ENCODE assay signal across 7 mouse cellular contexts in the genomic region with DNA sequence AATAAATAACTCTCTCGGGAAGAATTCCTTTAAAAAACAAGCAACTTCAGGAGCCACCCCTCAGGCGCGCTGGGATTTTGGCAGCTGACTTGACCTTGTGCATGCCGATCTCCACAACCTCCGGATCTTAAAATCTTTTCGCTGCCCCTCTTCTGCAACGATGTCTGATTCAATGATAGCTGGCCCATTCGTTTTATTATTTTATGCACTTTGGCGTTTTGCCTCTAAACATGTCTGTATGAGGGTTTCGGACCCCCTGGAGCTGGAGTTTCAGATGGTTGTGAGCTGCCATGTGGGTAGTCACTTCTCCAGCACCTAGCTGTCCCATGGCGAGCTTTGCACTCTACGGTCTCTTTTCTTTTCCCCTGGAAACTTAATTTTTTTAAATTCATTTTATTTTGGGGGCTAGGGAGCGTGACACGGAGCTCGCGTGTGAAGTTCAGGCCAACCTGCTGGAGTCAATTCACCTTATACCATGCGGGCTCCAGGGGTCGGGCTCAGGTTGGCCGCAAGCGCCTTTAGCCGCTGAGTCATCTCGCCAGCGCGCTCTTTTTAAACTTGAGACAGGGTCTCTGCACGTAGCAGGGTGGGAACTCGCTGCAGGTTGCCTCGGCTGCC. TPM values are rescaled to one million over a fixed set of nuclear protein-coding genes. Genes with fewer than 3 reads are reported as not detected.
DNase-seq lines count a peak whose midpoint lies in the region; ATAC-seq lines count a peak whose summit lies in the region.

No protein-coding gene starts in this region.

- H3K27ac ChIP-seq in embryonic facial prominence, embryonic 14.5 days (replicated peaks; ENCODE audit: low read depth, low read length) = peak overlapping the region; percentile 87
- H3K27ac ChIP-seq in hindbrain, embryonic 14.5 days = peak overlapping the region; percentile 95
- H3K27ac ChIP-seq in liver, embryonic 13.5 days = peak overlapping the region; percentile 97
- peak overlapping the region; percentile 97 for H3K27ac ChIP-seq in stomach, embryonic 16.5 days (ENCODE audit: low read length)

- no peaks in the 10 kb centered on the region for H3K36me3 ChIP-seq in embryonic facial prominence, embryonic 14.5 days (ENCODE audit: control insufficient read depth, insufficient read depth, low read length)
- H3K36me3 ChIP-seq in hindbrain, embryonic 14.5 days (replicated peaks; ENCODE audit: control insufficient read depth, insufficient read depth) = peaks cover 1% of the 10 kb centered on the region; the same call in 1 of the 2 replicates
- peaks cover 1% of the 10 kb centered on the region for H3K36me3 ChIP-seq in liver, embryonic 13.5 days
- no peaks in the 10 kb centered on the region for H3K36me3 ChIP-seq in stomach, embryonic 16.5 days (ENCODE audit: control insufficient read depth, insufficient read depth, low read length)

- peak; percentile 7 for DNase-seq in thymus, postnatal 0 days (ENCODE audit: low spot score)
- no peak for DNase-seq in thymus, postnatal 25 days
- peak; percentile 25 for DNase-seq in embryonic facial prominence, embryonic 14.5 days (ENCODE audit: low spot score)
- no peak for DNase-seq in hindbrain, embryonic 14.5 days (ENCODE audit: low spot score)
- DNase-seq in liver, embryonic 13.5 days = no peak
- DNase-seq in B cell, adult 2 months = no peak

- H3K27me3 ChIP-seq in embryonic facial prominence, embryonic 14.5 days (replicated peaks; ENCODE audit: control insufficient read depth, insufficient read depth, low read length) = no peaks in the 10 kb centered on the region
- H3K27me3 ChIP-seq in hindbrain, embryonic 14.5 days (ENCODE audit: control insufficient read depth, insufficient read depth, low read length) = no peaks in the 10 kb centered on the region
- no peaks in the 10 kb centered on the region for H3K27me3 ChIP-seq in liver, embryonic 13.5 days
- no peaks in the 10 kb centered on the region for H3K27me3 ChIP-seq in stomach, embryonic 16.5 days (ENCODE audit: control insufficient read depth, insufficient read depth, low read length)

- ATAC-seq in embryonic facial prominence, embryonic 14.5 days (ENCODE audit: low read depth) = peak; percentile 42; the same call in 1 of the 2 replicates
- ATAC-seq in hindbrain, embryonic 14.5 days (ENCODE audit: low FRiP score) = peak; percentile 76
- ATAC-seq in liver, embryonic 13.5 days (ENCODE audit: low read depth) = peak; percentile 30
- ATAC-seq in stomach, embryonic 16.5 days (ENCODE audit: insufficient read depth, low FRiP score) = peak; percentile 18; the same call in 1 of the 2 replicates

- H3K4me1 ChIP-seq in embryonic facial prominence, embryonic 14.5 days (ENCODE audit: control insufficient read depth, insufficient read depth, low read length) = peaks cover 5% of the 10 kb centered on the region; the same call in 1 of the 2 replicates
- peaks cover 18% of the 10 kb centered on the region for H3K4me1 ChIP-seq in hindbrain, embryonic 14.5 days (replicated peaks; ENCODE audit: control insufficient read depth, insufficient read depth, low read length)
- peaks cover 55% of the 10 kb centered on the region for H3K4me1 ChIP-seq in liver, embryonic 13.5 days (replicated peaks)
- H3K4me1 ChIP-seq in stomach, embryonic 16.5 days (ENCODE audit: control insufficient read depth, insufficient read depth, low read length) = peaks cover 34% of the 10 kb centered on the region

- peak overlapping the region; percentile 76 for H3K9ac ChIP-seq in embryonic facial prominence, embryonic 14.5 days (ENCODE audit: low read depth, low read length)
- peak overlapping the region; percentile 87 for H3K9ac ChIP-seq in hindbrain, embryonic 14.5 days
- H3K9ac ChIP-seq in liver, embryonic 13.5 days = peak overlapping the region; percentile 90
- peak overlapping the region; percentile 93 for H3K9ac ChIP-seq in stomach, embryonic 16.5 days (ENCODE audit: low read length)

- peak overlapping the region; percentile 80 for H3K4me2 ChIP-seq in embryonic facial prominence, embryonic 14.5 days (ENCODE audit: low read depth, low read length)
- peak overlapping the region; percentile 76 for H3K4me2 ChIP-seq in hindbrain, embryonic 14.5 days (replicated peaks)
- peak overlapping the region; percentile 81 for H3K4me2 ChIP-seq in liver, embryonic 13.5 days
- peak overlapping the region; percentile 84 for H3K4me2 ChIP-seq in stomach, embryonic 16.5 days (ENCODE audit: low read depth, low read length)

- WGBS in embryonic facial prominence, embryonic 14.5 days = under 1% methylated on average over 27 of the region's 27 CpGs
- 1% methylated on average over 27 of the region's 27 CpGs for WGBS in hindbrain, embryonic 14.5 days
- WGBS in liver, embryonic 13.5 days (ENCODE audit: insufficient replicate concordance) = under 1% methylated on average over 27 of the region's 27 CpGs
- under 1% methylated on average over 27 of the region's 27 CpGs for WGBS in stomach, embryonic 16.5 days

- H3K9me3 ChIP-seq in embryonic facial prominence, embryonic 14.5 days (ENCODE audit: control insufficient read depth, low read length) = no peaks in the 10 kb centered on the region
- no peaks in the 10 kb centered on the region for H3K9me3 ChIP-seq in hindbrain, embryonic 14.5 days (ENCODE audit: control insufficient read depth, low read length)
- H3K9me3 ChIP-seq in liver, embryonic 13.5 days (replicated peaks) = no peaks in the 10 kb centered on the region
- no peaks in the 10 kb centered on the region for H3K9me3 ChIP-seq in stomach, embryonic 16.5 days (replicated peaks; ENCODE audit: control insufficient read depth, low read length)

- H3K4me3 ChIP-seq in embryonic facial prominence, embryonic 14.5 days (ENCODE audit: low read depth, low read length) = peak overlapping the region; percentile 68
- H3K4me3 ChIP-seq in hindbrain, embryonic 14.5 days (replicated peaks; ENCODE audit: low read length) = peak overlapping the region; percentile 76
- H3K4me3 ChIP-seq in liver, embryonic 13.5 days (replicated peaks) = peak overlapping the region; percentile 77
- H3K4me3 ChIP-seq in stomach, embryonic 16.5 days (replicated peaks; ENCODE audit: low read length) = peak overlapping the region; percentile 83

RNA-seq across cellular contexts. Expression of a gene that starts 0.4 kb away (rescaled TPM):
- 3.0 and 4.1 TPM in 2 replicates for polyA plus RNA-seq in thymus, postnatal 0 days (2015; fragmentation: Nextera tagmentation; extraction: Ambion mirVana)
- polyA plus RNA-seq in embryonic facial prominence, embryonic 14.5 days (2014; fragmentation: Nextera tagmentation; extraction: Ambion mirVana) = 9.9 and 12.7 TPM in 2 replicates
- 0.67 and 0.82 TPM in 2 replicates for polyA plus RNA-seq in hindbrain, embryonic 14.5 days (2014; fragmentation: Nextera tagmentation; extraction: Ambion mirVana)
- polyA plus RNA-seq in liver, embryonic 13.5 days (2015; fragmentation: Nextera tagmentation; extraction: Ambion mirVana) = 1.5 TPM in 2 replicates
- polyA plus RNA-seq in stomach, embryonic 16.5 days (2015; fragmentation: Nextera tagmentation; extraction: Ambion mirVana) = 41.3 and 58.9 TPM in 2 replicates

RNA-seq across cellular contexts. Expression of a gene that starts 0.5 kb away (rescaled TPM):
- 30.0 and 35.4 TPM in 2 replicates for polyA plus RNA-seq in thymus, postnatal 0 days (2015; fragmentation: Nextera tagmentation; extraction: Ambion mirVana)
- 31.3 and 33.6 TPM in 2 replicates for polyA plus RNA-seq in embryonic facial prominence, embryonic 14.5 days (2014; fragmentation: Nextera tagmentation; extraction: Ambion mirVana)
- polyA plus RNA-seq in hindbrain, embryonic 14.5 days (2014; fragmentation: Nextera tagmentation; extraction: Ambion mirVana) = 44.2 and 47.9 TPM in 2 replicates
- polyA plus RNA-seq in liver, embryonic 13.5 days (2015; fragmentation: Nextera tagmentation; extraction: Ambion mirVana) = 31.8 and 33.2 TPM in 2 replicates
- 40.0 and 42.9 TPM in 2 replicates for polyA plus RNA-seq in stomach, embryonic 16.5 days (2015; fragmentation: Nextera tagmentation; extraction: Ambion mirVana)

RNA-seq across cellular contexts. Expression of a gene that starts 10.7 kb away (rescaled TPM):
- polyA plus RNA-seq in thymus, postnatal 0 days (2015; fragmentation: Nextera tagmentation; extraction: Ambion mirVana) = 209 and 236 TPM in 2 replicates
- polyA plus RNA-seq in embryonic facial prominence, embryonic 14.5 days (2014; fragmentation: Nextera tagmentation; extraction: Ambion mirVana) = 127 and 131 TPM in 2 replicates
- polyA plus RNA-seq in hindbrain, embryonic 14.5 days (2014; fragmentation: Nextera tagmentation; extraction: Ambion mirVana) = 72.7 and 81.3 TPM in 2 replicates
- 89.4 and 92.9 TPM in 2 replicates for polyA plus RNA-seq in liver, embryonic 13.5 days (2015; fragmentation: Nextera tagmentation; extraction: Ambion mirVana)
- polyA plus RNA-seq in stomach, embryonic 16.5 days (2015; fragmentation: Nextera tagmentation; extraction: Ambion mirVana) = 191 and 207 TPM in 2 replicates

RNA-seq across cellular contexts. Expression of a gene that starts 28.8 kb away (rescaled TPM):
- 0.49 and 0.56 TPM in 2 replicates for polyA plus RNA-seq in thymus, postnatal 0 days (2015; fragmentation: Nextera tagmentation; extraction: Ambion mirVana)
- 7.3 and 9.2 TPM in 2 replicates for polyA plus RNA-seq in embryonic facial prominence, embryonic 14.5 days (2014; fragmentation: Nextera tagmentation; extraction: Ambion mirVana)
- 0.94 and 1.1 TPM in 2 replicates for polyA plus RNA-seq in hindbrain, embryonic 14.5 days (2014; fragmentation: Nextera tagmentation; extraction: Ambion mirVana)
- 7.5 and 7.7 TPM in 2 replicates for polyA plus RNA-seq in liver, embryonic 13.5 days (2015; fragmentation: Nextera tagmentation; extraction: Ambion mirVana)
- 19.9 and 24.9 TPM in 2 replicates for polyA plus RNA-seq in stomach, embryonic 16.5 days (2015; fragmentation: Nextera tagmentation; extraction: Ambion mirVana)

RNA-seq across cellular contexts. Expression of a gene that starts 37.0 kb away (rescaled TPM):
- polyA plus RNA-seq in thymus, postnatal 0 days (2015; fragmentation: Nextera tagmentation; extraction: Ambion mirVana) = 2.6 TPM in 2 replicates
- polyA plus RNA-seq in embryonic facial prominence, embryonic 14.5 days (2014; fragmentation: Nextera tagmentation; extraction: Ambion mirVana) = 1.5 and 4.6 TPM in 2 replicates
- polyA plus RNA-seq in hindbrain, embryonic 14.5 days (2014; fragmentation: Nextera tagmentation; extraction: Ambion mirVana) = 0.20 TPM in 1 of 2 replicates, not detected in the other
- polyA plus RNA-seq in liver, embryonic 13.5 days (2015; fragmentation: Nextera tagmentation; extraction: Ambion mirVana) = 0.17 and 0.29 TPM in 2 replicates
- polyA plus RNA-seq in stomach, embryonic 16.5 days (2015; fragmentation: Nextera tagmentation; extraction: Ambion mirVana) = 9.8 and 26.1 TPM in 2 replicates

Comparison
In these comparisons a context has a peak if more than half of its experiments do, and no peak if none do; other contexts are left out.
1. DNase-seq: peak in thymus, postnatal 0 days (single experiment) and embryonic facial prominence, embryonic 14.5 days (single experiment); none in thymus, postnatal 25 days (single experiment), hindbrain, embryonic 14.5 days (single experiment), liver, embryonic 13.5 days (single experiment) and B cell, adult 2 months (0 of 2).
2. ATAC-seq: peak in every context shown above with its lines; median percentile 76 in hindbrain, embryonic 14.5 days; 42 in embryonic facial prominence, embryonic 14.5 days; 30 in liver, embryonic 13.5 days; 18 in stomach, embryonic 16.5 days.
3. Peak in every context shown above with its lines, with median percentiles within 50 percentile points of each other: H3K27ac ChIP-seq, H3K4me2 ChIP-seq, H3K4me3 ChIP-seq and H3K9ac ChIP-seq.